Mouse (Mus musculus) E14TG2a.4 (cell line): ENCODE data around the gene Cerk.
A peak's percentile ranks its signal among the peaks of the same experiment; 100 is the strongest.

Experiments
- CTCF ChIP-seq: conservative IDR thresholded peaks from 2 replicates; pipeline ENCODE4 v1.5.1; 2014; ENCODE audit warnings: low read length
- NANOG ChIP-seq: IDR thresholded peaks from 2 replicates; pipeline ENCODE4 v1.6.1; 2014; ENCODE audit warnings: borderline replicate concordance, low read length, mixed read lengths
- POU5F1 ChIP-seq: IDR thresholded peaks from 2 replicates; pipeline ENCODE4 v1.6.1; 2014; ENCODE audit warnings: low read length, borderline replicate concordance

- TF ChIP-seq CTCF (peak; percentile 30; the same call in 1 of the 2 replicates), POU5F1 (no peak), NANOG (no peak)
Observed at GRCm38 (mm10) chr15:86124359-86124758, 61.6 kb downstream of the Cerk start.
